Mouse (Mus musculus): ENCODE data around the gene Stx5a.

Stx5a gene

DNA sequence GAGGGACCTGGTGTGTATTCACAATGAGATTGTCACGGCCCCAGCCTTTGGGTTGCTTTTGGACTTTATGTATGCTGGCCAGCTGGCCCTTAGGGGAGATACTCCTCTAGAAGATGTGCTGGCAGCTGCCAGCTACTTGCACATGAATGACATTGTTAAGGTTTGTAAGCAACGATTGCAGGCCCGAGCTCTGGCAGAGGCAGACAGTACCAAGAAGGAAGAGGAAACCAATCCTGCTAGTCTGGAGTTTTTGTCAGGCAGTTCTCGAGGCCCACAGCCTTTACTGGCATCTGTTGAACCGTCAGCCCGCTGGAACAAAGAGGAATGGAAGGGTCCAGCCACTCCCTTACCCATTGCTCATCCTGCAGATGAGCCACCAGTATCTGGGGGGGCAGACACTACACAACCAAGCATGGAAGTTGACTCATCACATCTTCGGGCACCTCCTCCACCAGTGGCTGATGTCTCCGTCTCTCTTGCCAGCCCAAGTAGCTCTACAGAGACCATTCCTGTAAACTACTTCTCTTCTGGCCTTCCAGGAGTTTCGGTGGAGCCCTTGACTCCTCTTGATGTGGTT lies 62.1 kb downstream of the Stx5a start:
- no peak for DNase-seq

DNA sequence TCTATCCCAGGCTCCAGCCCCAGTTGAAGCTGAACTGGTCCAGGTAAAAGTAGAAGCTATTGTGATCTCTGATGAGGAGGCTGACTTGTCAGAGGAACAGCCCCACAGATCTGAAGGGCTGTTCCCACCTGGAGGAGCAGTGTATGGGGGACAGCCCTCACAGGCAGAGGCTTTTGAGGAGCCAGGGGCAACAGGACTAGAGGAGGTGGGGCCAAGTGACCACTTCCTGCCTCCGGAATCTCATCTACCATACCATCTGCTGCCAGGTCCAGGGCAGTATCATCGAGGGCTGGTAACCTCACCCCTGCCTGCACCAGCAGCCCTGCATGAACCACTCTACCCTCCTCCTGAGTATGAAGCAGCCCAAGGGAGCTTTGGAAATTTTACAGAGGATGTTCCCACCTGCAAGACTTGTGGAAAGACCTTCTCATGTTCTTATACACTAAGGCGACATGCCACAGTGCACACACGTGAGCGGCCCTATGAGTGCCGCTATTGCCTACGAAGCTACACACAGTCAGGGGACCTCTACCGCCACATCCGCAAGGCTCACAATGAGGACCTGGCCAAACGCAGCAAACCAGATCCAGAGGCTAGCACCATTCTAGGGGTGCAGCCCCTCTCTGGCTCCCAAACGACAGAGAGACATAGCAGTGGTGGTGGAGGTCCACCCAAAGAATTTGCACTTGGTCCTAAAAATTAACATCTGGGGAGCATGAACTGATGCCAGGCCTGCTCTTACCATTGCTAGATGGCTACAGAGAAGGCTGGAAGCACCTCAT lies 62.9 kb downstream of the Stx5a start:
- DNase-seq: no peak
